Mouse (Mus musculus): ENCODE data around the gene Brms1. TPM values are rescaled to one million over a fixed set of nuclear protein-coding genes. Genes with fewer than 3 reads are reported as not detected.

Brms1 gene
- polyA plus RNA-seq, 1 experiment from 2014 or later = 44.1 TPM

DNA sequence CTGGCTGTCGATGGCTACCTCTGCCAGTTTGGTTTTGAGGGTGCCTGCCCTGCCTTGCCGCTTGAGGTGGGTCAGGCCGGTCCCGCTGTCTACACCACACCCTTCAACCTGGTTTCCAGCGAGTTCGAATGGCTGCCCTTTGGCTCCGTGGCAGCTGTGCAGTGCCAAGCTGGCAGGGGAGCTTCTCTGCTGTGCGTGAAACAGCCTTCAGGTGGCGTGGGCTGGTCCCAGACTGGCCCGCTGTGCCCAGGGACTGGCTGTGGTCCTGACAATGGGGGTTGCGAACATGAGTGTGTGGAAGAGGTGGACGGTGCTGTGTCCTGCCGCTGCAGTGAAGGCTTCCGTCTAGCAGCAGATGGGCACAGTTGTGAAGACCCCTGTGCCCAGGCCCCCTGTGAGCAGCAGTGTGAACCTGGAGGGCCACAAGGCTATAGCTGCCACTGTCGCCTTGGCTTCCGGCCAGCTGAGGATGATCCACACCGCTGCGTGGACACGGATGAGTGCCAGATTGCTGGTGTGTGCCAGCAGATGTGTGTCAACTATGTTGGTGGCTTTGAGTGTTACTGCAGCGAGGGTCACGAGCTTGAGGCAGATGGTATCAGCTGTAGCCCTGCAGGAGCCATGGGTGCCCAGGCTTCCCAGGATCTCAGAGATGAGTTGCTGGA, 27.5 kb downstream of the Brms1 start:
- peak overlapping the region; percentile 63 for H3K4me3 ChIP-seq (ENCODE audit: low read length)
- no peaks in the 10 kb centered on the region for H3K36me3 ChIP-seq (ENCODE audit: control insufficient read depth, insufficient read depth, low read length)
- H3K4me2 ChIP-seq (ENCODE audit: low read depth, low read length) = peak overlapping the region; percentile 67
- peak overlapping the region; percentile 81 for H3K9ac ChIP-seq (ENCODE audit: low read depth, low read length)
- H3K9me3 ChIP-seq (ENCODE audit: control insufficient read depth, low read length) = no peaks in the 10 kb centered on the region
- H3K27me3 ChIP-seq (replicated peaks; ENCODE audit: control insufficient read depth, insufficient read depth, low read length) = peaks cover 26% of the 10 kb centered on the region; the same call in 1 of the 2 replicates
- H3K4me1 ChIP-seq (ENCODE audit: control insufficient read depth, insufficient read depth, low read length) = peaks cover 67% of the 10 kb centered on the region
- ATAC-seq = no peak
- peak overlapping the region; percentile 95; the same call in 1 of the 2 replicates for H3K27ac ChIP-seq (ENCODE audit: low read length)
- 34% methylated on average over 21 of the region's 21 CpGs for WGBS

DNA sequence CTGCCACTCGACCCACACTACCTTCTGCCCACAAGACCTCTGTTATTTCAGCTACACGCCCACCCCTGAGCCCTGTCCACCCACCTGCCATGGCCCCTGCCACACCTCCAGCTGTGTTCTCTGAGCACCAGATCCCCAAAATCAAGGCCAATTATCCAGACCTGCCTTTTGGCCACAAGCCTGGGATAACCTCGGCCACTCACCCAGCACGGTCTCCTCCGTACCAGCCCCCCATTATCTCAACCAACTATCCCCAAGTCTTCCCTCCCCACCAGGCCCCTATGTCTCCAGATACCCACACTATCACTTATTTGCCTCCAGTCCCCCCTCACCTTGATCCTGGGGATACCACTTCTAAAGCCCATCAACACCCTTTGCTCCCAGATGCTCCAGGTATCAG, 28.3 kb downstream of the Brms1 start:
- WGBS = 68% methylated on average over 5 of the region's 5 CpGs
- Histone ChIP-seq H3K9me3 (ENCODE audit: control insufficient read depth, low read length) (no peaks in the 10 kb centered on the region), H3K36me3 (ENCODE audit: control insufficient read depth, insufficient read depth, low read length) (no peaks in the 10 kb centered on the region), H3K27me3 (replicated peaks; ENCODE audit: control insufficient read depth, insufficient read depth, low read length) (peaks cover 23% of the 10 kb centered on the region; the same call in 1 of the 2 replicates), H3K9ac (ENCODE audit: low read depth, low read length) (peak overlapping the region; percentile 81), H3K27ac (ENCODE audit: low read length) (0 out of 2 replicates have a peak overlapping the region, but pooled peaks have one; percentile 20), H3K4me2 (ENCODE audit: low read depth, low read length) (peak overlapping the region; percentile 67), H3K4me3 (ENCODE audit: low read length) (peak overlapping the region; percentile 63), H3K4me1 (ENCODE audit: control insufficient read depth, insufficient read depth, low read length) (peaks cover 67% of the 10 kb centered on the region)
- ATAC-seq = no peak

DNA sequence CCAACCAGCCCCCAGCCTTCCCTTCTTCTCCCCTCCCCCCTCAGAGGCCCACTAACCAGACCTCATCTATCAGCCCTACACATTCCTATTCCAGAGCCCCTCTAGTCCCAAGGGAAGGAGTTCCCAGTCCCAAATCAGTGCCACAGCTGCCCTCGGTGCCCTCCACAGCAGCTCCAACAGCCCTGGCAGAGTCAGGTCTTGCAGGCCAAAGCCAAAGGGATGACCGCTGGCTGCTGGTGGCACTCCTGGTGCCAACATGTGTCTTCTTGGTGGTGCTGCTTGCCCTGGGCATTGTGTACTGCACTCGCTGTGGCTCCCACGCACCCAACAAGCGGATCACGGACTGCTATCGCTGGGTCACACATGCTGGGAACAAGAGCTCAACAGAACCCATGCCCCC, 28.8 kb downstream of the Brms1 start:
- Histone ChIP-seq H3K27ac (ENCODE audit: low read length) (0 out of 2 replicates have a peak overlapping the region, but pooled peaks have one; percentile 20), H3K9ac (ENCODE audit: low read depth, low read length) (peak overlapping the region; percentile 50), H3K4me1 (ENCODE audit: control insufficient read depth, insufficient read depth, low read length) (peaks cover 62% of the 10 kb centered on the region), H3K9me3 (ENCODE audit: control insufficient read depth, low read length) (no peaks in the 10 kb centered on the region), H3K36me3 (ENCODE audit: control insufficient read depth, insufficient read depth, low read length) (no peaks in the 10 kb centered on the region), H3K27me3 (replicated peaks; ENCODE audit: control insufficient read depth, insufficient read depth, low read length) (peaks cover 23% of the 10 kb centered on the region; the same call in 1 of the 2 replicates), H3K4me2 (ENCODE audit: low read depth, low read length) (peak overlapping the region; percentile 67), H3K4me3 (ENCODE audit: low read length) (peak overlapping the region; percentile 63)
- 73% methylated on average over 7 of the region's 7 CpGs for WGBS
- no peak for ATAC-seq

DNA sequence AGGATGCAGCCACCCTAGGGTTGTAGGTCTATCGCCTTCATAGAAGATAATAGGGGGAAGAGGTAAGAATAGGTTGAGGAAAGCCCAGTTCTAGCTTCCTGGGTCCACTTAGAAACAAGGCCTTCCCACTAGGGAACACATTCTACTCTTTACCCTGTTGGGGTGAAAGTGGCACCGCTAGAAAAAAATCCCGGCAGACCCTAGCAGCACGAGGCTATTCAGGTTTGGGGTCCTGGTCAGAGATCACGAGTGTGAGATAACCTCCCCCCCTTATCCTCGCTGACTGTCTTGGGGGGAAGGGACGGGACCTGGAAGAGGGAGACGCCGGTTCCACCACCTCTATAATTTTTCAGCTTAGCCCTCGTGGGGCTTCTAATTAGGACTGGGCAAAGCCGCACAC, 29.9 kb downstream of the Brms1 start:
- H3K9me3 ChIP-seq (ENCODE audit: control insufficient read depth, low read length) = no peaks in the 10 kb centered on the region
- peaks cover 58% of the 10 kb centered on the region for H3K4me1 ChIP-seq (ENCODE audit: control insufficient read depth, insufficient read depth, low read length)
- peak overlapping the region; percentile 67 for H3K4me2 ChIP-seq (ENCODE audit: low read depth, low read length)
- peak overlapping the region; percentile 58 for H3K9ac ChIP-seq (ENCODE audit: low read depth, low read length)
- WGBS = 11% methylated on average over 11 of the region's 11 CpGs
- H3K27me3 ChIP-seq (replicated peaks; ENCODE audit: control insufficient read depth, insufficient read depth, low read length) = peaks cover 23% of the 10 kb centered on the region; the same call in 1 of the 2 replicates
- ATAC-seq = no peak
- H3K36me3 ChIP-seq (ENCODE audit: control insufficient read depth, insufficient read depth, low read length) = no peaks in the 10 kb centered on the region
- peak overlapping the region; percentile 63 for H3K4me3 ChIP-seq (ENCODE audit: low read length)
- H3K27ac ChIP-seq (ENCODE audit: low read length) = peak overlapping the region; percentile 85

DNA sequence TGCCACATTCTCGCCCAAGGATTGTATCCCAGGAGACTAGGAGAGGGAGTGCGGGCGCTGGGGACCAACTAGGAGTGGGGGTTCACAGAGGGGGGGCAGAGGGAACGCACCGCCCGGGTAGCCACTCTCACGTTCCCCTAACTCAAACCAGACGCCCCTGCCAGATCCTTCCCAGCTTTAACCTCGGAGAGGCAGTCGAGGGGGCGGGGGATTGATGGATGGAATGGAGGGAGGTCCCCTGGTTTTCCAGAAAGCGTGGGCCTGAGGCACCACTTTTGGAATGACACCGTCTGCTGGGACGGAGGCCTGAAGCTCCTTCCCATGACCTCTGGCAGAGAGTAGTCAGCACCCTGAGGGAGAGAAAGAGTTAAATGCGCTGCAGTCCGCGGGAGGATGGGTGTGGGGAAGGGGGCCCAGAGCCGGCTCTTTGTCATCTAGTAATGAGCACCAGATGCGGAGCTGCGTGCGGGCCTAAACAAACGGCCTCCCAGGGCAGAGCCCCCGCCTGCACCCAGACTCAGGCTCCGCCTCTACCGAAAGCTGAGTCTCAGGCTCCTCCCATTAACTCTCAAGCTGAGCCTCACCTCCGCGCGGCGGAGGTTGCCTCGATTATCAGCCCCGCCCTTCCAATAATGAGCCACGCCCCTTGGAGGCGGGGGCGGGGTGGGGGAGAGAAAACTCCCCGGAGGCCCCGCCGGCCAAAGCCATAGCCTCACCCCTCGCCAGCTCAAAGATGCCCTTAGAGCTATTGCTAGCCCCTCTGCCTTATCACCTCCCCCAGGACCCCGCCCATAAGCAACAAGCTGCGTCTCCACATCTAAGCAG, 30.6 kb downstream of the Brms1 start:
- 1% methylated on average over 40 of the region's 40 CpGs for WGBS
- peak overlapping the region; percentile 67 for H3K4me2 ChIP-seq (ENCODE audit: low read depth, low read length)
- H3K4me3 ChIP-seq (ENCODE audit: low read length) = peak overlapping the region; percentile 63
- H3K36me3 ChIP-seq (ENCODE audit: control insufficient read depth, insufficient read depth, low read length) = no peaks in the 10 kb centered on the region
- peak overlapping the region; percentile 58 for H3K9ac ChIP-seq (ENCODE audit: low read depth, low read length)
- H3K9me3 ChIP-seq (ENCODE audit: control insufficient read depth, low read length) = no peaks in the 10 kb centered on the region; the same call in 1 of the 2 replicates
- peak; percentile 85 for ATAC-seq
- H3K4me1 ChIP-seq (ENCODE audit: control insufficient read depth, insufficient read depth, low read length) = peaks cover 58% of the 10 kb centered on the region
- H3K27me3 ChIP-seq (replicated peaks; ENCODE audit: control insufficient read depth, insufficient read depth, low read length) = peaks cover 23% of the 10 kb centered on the region; the same call in 1 of the 2 replicates
- peak overlapping the region; percentile 85 for H3K27ac ChIP-seq (ENCODE audit: low read length)

DNA sequence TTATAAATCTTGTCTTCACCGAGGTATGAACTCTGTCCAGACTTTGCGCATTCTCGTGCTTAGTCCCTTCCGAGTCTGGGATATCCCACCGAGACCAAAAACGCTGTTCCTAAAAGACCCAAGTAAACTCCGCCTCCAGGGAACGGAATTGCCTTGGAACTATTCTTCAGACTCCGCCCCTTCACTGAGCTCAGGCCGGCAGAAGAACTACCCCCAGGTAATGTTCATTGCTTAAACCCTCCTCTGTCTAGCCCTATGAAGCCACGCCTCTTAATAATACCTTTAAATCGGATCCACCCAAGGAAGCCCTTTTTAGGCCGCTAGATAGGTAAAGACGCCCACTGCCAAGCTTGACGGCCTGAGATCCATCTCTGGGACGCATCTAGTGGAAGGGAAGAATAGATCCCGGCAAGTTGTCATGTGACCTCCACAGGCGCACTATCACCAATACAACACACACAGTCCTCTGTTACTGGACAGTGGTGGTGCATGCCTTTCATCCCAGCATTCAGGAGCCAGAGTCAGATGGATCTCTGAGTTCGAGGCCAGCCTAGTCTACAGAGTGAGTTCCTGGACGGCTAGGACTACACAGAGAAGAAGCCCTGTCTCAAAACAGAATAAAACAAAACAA, 31.4 kb downstream of the Brms1 start:
- Histone ChIP-seq H3K36me3 (ENCODE audit: control insufficient read depth, insufficient read depth, low read length) (no peaks in the 10 kb centered on the region), H3K9me3 (ENCODE audit: control insufficient read depth, low read length) (no peaks in the 10 kb centered on the region; the same call in 1 of the 2 replicates), H3K27ac (ENCODE audit: low read length) (peak overlapping the region; percentile 63), H3K27me3 (replicated peaks; ENCODE audit: control insufficient read depth, insufficient read depth, low read length) (peaks cover 16% of the 10 kb centered on the region; the same call in 1 of the 2 replicates), H3K4me1 (ENCODE audit: control insufficient read depth, insufficient read depth, low read length) (peaks cover 51% of the 10 kb centered on the region), H3K9ac (ENCODE audit: low read depth, low read length) (peak overlapping the region; percentile 14), H3K4me3 (ENCODE audit: low read length) (peak overlapping the region; percentile 63), H3K4me2 (ENCODE audit: low read depth, low read length) (peak overlapping the region; percentile 67)
- WGBS = 3% methylated on average over 20 of the region's 20 CpGs
- peak; percentile 48 for ATAC-seq

DNA sequence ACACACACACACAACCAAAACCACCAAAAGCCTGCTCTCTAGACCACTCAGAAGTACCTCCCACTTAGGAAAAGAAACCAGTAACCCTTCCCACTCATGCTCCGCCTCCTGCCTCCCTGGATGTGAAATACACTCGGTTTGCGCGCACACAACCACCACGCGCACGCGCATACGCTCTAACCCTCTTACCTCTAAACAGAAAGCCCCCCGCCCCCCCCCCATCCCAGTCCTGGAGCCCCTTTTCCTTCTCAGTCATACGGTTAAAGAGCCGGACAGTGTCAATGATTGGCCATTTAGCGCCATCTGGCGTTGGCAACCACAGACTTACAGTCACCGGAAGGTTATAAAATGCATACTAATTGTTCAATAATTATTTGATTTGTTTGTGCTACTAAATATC, 31.9 kb downstream of the Brms1 start:
- no peaks in the 10 kb centered on the region for H3K36me3 ChIP-seq (ENCODE audit: control insufficient read depth, insufficient read depth, low read length)
- peak overlapping the region; percentile 67 for H3K4me2 ChIP-seq (ENCODE audit: low read depth, low read length)
- peak overlapping the region; percentile 63 for H3K4me3 ChIP-seq (ENCODE audit: low read length)
- ATAC-seq = peak; percentile 9; the same call in 1 of the 2 replicates
- no peaks in the 10 kb centered on the region; the same call in 1 of the 2 replicates for H3K9me3 ChIP-seq (ENCODE audit: control insufficient read depth, low read length)
- peaks cover 15% of the 10 kb centered on the region; the same call in 1 of the 2 replicates for H3K27me3 ChIP-seq (replicated peaks; ENCODE audit: control insufficient read depth, insufficient read depth, low read length)
- 1% methylated on average over 15 of the region's 15 CpGs for WGBS
- peak overlapping the region; percentile 63; the same call in 1 of the 2 replicates for H3K27ac ChIP-seq (ENCODE audit: low read length)
- no peak overlapping the region for H3K9ac ChIP-seq (ENCODE audit: low read depth, low read length)
- peaks cover 45% of the 10 kb centered on the region for H3K4me1 ChIP-seq (ENCODE audit: control insufficient read depth, insufficient read depth, low read length)

DNA sequence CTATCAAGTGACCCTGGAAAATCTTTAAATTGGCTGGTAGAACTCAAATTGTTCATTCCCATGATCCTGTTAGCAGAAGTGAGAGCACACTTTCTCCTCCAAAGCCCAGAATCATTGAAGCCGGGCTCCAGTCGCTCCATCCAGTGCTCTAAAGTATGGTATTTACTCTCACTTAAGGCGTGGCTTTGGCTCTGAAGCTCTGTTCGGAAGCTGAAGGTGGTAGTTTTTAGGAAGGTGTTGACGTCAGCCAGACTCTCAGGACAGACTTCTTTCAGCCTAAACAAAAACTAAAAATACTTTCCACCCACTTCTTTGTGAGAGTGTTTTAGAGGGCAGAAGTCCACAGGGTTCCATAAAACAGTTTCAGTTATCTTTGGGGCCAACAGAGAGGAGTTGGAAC, 32.4 kb downstream of the Brms1 start:
- H3K4me2 ChIP-seq (ENCODE audit: low read depth, low read length) = no peak overlapping the region
- 24% methylated on average over 5 of the region's 5 CpGs for WGBS
- no peaks in the 10 kb centered on the region; the same call in 1 of the 2 replicates for H3K9me3 ChIP-seq (ENCODE audit: control insufficient read depth, low read length)
- no peaks in the 10 kb centered on the region for H3K36me3 ChIP-seq (ENCODE audit: control insufficient read depth, insufficient read depth, low read length)
- no peak overlapping the region for H3K9ac ChIP-seq (ENCODE audit: low read depth, low read length)
- peaks cover 40% of the 10 kb centered on the region for H3K4me1 ChIP-seq (ENCODE audit: control insufficient read depth, insufficient read depth, low read length)
- no peak overlapping the region for H3K4me3 ChIP-seq (ENCODE audit: low read length)
- H3K27me3 ChIP-seq (replicated peaks; ENCODE audit: control insufficient read depth, insufficient read depth, low read length) = peaks cover 11% of the 10 kb centered on the region; the same call in 1 of the 2 replicates
- no peak for ATAC-seq
- no peak overlapping the region for H3K27ac ChIP-seq (ENCODE audit: low read length)

DNA sequence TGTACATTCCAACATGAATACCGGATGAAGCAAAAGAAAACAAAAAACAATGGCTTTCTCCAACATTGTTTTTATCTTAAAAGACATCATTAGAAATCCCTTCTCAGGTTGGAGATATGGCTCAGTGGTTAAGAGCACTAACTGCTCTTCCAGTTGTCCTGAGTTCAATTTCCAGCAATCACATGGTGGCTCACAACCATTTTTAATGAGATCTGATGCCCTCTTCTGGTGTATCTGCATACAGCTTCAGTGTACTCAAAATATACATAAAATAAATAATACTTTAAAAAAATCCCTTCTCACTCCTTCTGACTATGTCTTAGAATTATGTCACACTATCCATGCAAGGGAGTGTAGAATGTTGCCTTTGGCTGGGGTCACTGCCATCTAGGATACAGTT, 38.1 kb downstream of the Brms1 start:
- no peak overlapping the region for H3K27ac ChIP-seq (ENCODE audit: low read length)
- peaks cover 39% of the 10 kb centered on the region for H3K27me3 ChIP-seq (replicated peaks; ENCODE audit: control insufficient read depth, insufficient read depth, low read length)
- H3K4me2 ChIP-seq (ENCODE audit: low read depth, low read length) = no peak overlapping the region
- H3K9me3 ChIP-seq (ENCODE audit: control insufficient read depth, low read length) = no peaks in the 10 kb centered on the region; the same call in 1 of the 2 replicates
- no peak overlapping the region for H3K9ac ChIP-seq (ENCODE audit: low read depth, low read length)
- no peak overlapping the region for H3K4me3 ChIP-seq (ENCODE audit: low read length)
- H3K4me1 ChIP-seq (ENCODE audit: control insufficient read depth, insufficient read depth, low read length) = no peaks in the 10 kb centered on the region
- 80% methylated on average over 1 of the region's 1 CpGs for WGBS
- no peaks in the 10 kb centered on the region for H3K36me3 ChIP-seq (ENCODE audit: control insufficient read depth, insufficient read depth, low read length)
- no peak for ATAC-seq
